Mouse (Mus musculus) neural tube, embryonic 11.5 days (tissue): ENCODE measurements around the gene Cdc37. TPM values are rescaled to one million over a fixed set of nuclear protein-coding genes. Genes with fewer than 3 reads are reported as not detected.
A peak's percentile ranks its signal among the peaks of the same experiment; 100 is the strongest.
"Not testable (repeated sequence)": the region's sequence is repeated elsewhere in the genome, so short reads cannot be mapped to it uniquely, and the experiment has no call there.

Experiments
- ATAC-seq: fragments of 200-750 bp; cut with Nextera tagmentation; 2 replicates; pipeline ENCODE4 v1.8.0; 2017; ENCODE audit warnings: moderate number of reproducible peaks, mild to moderate bottlenecking, moderate TSS enrichment, moderate library complexity; ENCODE audit not compliant: insufficient read depth, low FRiP score, low TSS enrichment
- DNase-seq: peaks from one replicate; pipeline ENCODE4 v3.0.0-alpha.2; 2015; ENCODE audit warnings: low spot score
- H3K27ac ChIP-seq: fragments of 300-500 bp; sonication (generic); 2 replicates; pipeline ENCODE4 v1.5.1; 2014; ENCODE audit warnings: low read depth, mild to moderate bottlenecking, low read length
- H3K27me3 ChIP-seq: fragments of 300-500 bp; sonication (generic); 2 replicates; pipeline ENCODE4 v1.6.1; 2014; ENCODE audit warnings: mild to moderate bottlenecking, low read length, mixed read lengths; ENCODE audit not compliant: control insufficient read depth, insufficient read depth
- H3K36me3 ChIP-seq: fragments of 300-500 bp; sonication (generic); 2 replicates; pipeline ENCODE4 v1.6.1; 2014; ENCODE audit warnings: mild to moderate bottlenecking, low read length, moderate library complexity, mixed read lengths; ENCODE audit not compliant: control insufficient read depth, insufficient read depth
- H3K4me1 ChIP-seq: fragments of 300-500 bp; sonication (generic); 2 replicates; pipeline ENCODE4 v1.6.1; 2014; ENCODE audit warnings: low read length, mixed read lengths; ENCODE audit not compliant: control insufficient read depth, insufficient read depth
- H3K4me2 ChIP-seq: fragments of 300-500 bp; sonication (generic); 2 replicates; pipeline ENCODE4 v1.6.1; 2014; ENCODE audit warnings: low read depth, mild to moderate bottlenecking, moderate library complexity
- H3K4me3 ChIP-seq: fragments of 300-500 bp; sonication (generic); 2 replicates; pipeline ENCODE4 v1.5.1; 2014; ENCODE audit warnings: low read depth, low read length
- H3K9ac ChIP-seq: fragments of 300-500 bp; sonication (generic); 2 replicates; pipeline ENCODE4 v1.6.1; 2014; ENCODE audit warnings: mild to moderate bottlenecking, low read length
- H3K9me3 ChIP-seq: fragments of 300-500 bp; sonication (generic); 2 replicates; pipeline ENCODE4 v1.6.1; 2016; ENCODE audit warnings: low read length; ENCODE audit not compliant: control insufficient read depth
- WGBS: fragments of 180-500 bp; shearing (Covaris S2); extraction: QIAGEN DNeasy Blood & Tissue Kit; methylation state at CpG from one replicate; pipeline ENCODE4 v1.1.7; 2014; 5-methylcytosine and 5-hydroxymethylcytosine counted together
- polyA plus RNA-seq: library from polyadenylated mRNA; unstranded; fragments of >200 nt; fragmentation: Nextera tagmentation; extraction: Ambion mirVana; gene quantifications from 2 replicates; pipeline ENCODE4 v1.2.1, GENCODE M21; 2014

The Cdc37 gene
- 319 and 341 TPM in 2 replicates for polyA plus RNA-seq

DNA sequence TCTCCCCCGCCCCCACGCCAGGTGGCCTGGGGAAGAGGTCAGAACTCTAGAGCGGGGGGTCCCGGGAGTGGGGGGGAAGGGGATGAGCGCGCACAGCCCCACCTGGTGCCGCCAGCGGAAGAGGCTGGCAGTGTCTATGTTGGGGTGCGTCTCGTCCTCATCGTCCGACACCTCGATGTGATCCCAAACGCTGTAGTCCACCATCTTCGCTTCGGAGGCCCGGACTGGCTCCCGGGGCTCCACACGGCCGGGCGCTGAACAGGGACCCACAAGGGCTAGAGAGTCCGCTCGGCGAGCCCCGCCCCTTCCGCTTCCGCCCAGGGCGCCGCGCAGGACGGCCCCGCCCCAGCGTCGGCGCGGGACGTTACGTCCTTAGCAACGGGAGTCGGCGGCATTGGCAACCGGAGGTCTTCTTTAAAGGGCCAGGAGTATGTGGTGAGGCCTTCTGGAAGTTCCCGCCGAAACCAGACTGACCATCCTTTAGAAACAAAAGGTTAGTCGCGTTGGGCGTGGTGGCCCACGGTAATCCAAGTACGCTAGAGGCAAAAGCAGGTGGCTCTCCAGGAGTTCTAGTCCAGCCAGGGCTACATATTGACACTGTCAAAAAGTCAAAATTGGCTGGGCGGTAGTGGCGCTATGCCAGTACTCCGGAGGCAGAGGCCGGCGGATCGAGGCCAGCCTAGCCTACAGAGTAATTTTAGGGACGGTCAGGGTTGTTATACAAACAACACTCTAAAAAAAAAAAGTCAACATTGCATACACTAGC, at the start of gene Cdc37:
Gene Cdc37, minus strand, starts transcription at position 329 of the 766 bp plus-strand sequence.
- peak within 1 kb of the TSS; percentile 71 for H3K4me3 ChIP-seq
- peaks cover 17% of the 10 kb centered on the region for H3K4me1 ChIP-seq
- WGBS = 5% methylated on average over 56 of the region's 56 CpGs
- peak within 1 kb of the TSS; percentile 87 for H3K4me2 ChIP-seq
- no peaks in the 10 kb centered on the region; the same call in 1 of the 2 replicates for H3K36me3 ChIP-seq
- peak; percentile 97 for DNase-seq
- H3K9me3 ChIP-seq = no peaks in the 10 kb centered on the region
- ATAC-seq = peak; percentile 97
- H3K27ac ChIP-seq = no peak within 1 kb of the TSS
- H3K9ac ChIP-seq = peak within 1 kb of the TSS; percentile 75
- no peaks in the 10 kb centered on the region for H3K27me3 ChIP-seq

DNA sequence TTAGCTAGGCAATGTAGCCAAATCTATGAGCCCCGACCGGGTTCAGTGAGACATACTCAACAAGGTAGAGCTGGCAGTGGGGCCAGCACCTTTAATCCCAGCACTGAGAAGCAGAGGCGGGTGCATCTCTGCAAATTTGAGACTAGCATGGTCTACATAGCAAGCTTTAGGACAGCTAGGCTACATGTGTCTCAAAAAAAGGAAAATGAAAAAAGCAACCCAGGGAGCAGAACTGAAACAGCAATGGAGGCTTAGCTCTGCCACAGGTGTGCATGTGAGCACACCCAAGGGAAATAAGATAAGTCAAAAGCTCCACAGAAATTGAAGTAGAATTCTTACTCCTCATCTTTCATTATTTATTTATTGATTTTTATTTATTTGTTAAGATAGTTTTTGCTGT, 49.2 kb upstream of the Cdc37 start:
- H3K27ac ChIP-seq = no peak overlapping the region
- H3K4me1 ChIP-seq = peaks cover 15% of the 10 kb centered on the region
- H3K36me3 ChIP-seq = no peaks in the 10 kb centered on the region
- no peak overlapping the region for H3K4me2 ChIP-seq
- H3K4me3 ChIP-seq = no peak overlapping the region
- no peaks in the 10 kb centered on the region for H3K9me3 ChIP-seq
- no peak overlapping the region for H3K9ac ChIP-seq
- no peaks in the 10 kb centered on the region for H3K27me3 ChIP-seq
- 82% methylated on average over 3 of the region's 3 CpGs for WGBS
- no peak for ATAC-seq
- no peak for DNase-seq

DNA sequence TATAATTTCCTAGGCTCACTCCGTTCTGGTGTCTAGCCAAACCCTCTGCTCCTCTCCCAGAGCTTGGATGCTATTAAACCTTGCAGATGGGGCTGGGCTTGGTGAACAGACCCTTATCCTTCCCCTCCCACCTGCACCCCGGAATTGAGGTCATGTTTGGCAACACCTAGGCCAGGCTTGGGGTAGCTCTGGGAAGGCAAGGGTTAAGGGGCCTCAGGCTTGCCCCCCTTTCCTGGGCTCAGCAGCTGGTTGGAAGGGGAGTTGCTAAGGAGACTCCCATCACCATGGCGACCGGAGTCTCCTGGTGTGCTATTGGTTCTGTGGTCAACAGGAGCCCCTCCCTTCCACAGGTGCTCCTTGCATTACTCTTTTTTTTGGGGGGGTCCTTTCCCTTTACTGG, 48.2 kb upstream of the Cdc37 start:
- H3K36me3 ChIP-seq = no peaks in the 10 kb centered on the region
- DNase-seq (peak; percentile 74), ATAC-seq (peak; percentile 58; the same call in 1 of the 2 replicates)
- H3K9me3 ChIP-seq = no peaks in the 10 kb centered on the region
- 22% methylated on average over 4 of the region's 4 CpGs for WGBS
- H3K27ac ChIP-seq = no peak overlapping the region
- peaks cover 15% of the 10 kb centered on the region for H3K4me1 ChIP-seq
- H3K4me3 ChIP-seq = peak overlapping the region; percentile 18; the same call in 1 of the 2 replicates
- H3K4me2 ChIP-seq = peak overlapping the region; percentile 47
- H3K9ac ChIP-seq = no peak overlapping the region
- no peaks in the 10 kb centered on the region for H3K27me3 ChIP-seq

DNA sequence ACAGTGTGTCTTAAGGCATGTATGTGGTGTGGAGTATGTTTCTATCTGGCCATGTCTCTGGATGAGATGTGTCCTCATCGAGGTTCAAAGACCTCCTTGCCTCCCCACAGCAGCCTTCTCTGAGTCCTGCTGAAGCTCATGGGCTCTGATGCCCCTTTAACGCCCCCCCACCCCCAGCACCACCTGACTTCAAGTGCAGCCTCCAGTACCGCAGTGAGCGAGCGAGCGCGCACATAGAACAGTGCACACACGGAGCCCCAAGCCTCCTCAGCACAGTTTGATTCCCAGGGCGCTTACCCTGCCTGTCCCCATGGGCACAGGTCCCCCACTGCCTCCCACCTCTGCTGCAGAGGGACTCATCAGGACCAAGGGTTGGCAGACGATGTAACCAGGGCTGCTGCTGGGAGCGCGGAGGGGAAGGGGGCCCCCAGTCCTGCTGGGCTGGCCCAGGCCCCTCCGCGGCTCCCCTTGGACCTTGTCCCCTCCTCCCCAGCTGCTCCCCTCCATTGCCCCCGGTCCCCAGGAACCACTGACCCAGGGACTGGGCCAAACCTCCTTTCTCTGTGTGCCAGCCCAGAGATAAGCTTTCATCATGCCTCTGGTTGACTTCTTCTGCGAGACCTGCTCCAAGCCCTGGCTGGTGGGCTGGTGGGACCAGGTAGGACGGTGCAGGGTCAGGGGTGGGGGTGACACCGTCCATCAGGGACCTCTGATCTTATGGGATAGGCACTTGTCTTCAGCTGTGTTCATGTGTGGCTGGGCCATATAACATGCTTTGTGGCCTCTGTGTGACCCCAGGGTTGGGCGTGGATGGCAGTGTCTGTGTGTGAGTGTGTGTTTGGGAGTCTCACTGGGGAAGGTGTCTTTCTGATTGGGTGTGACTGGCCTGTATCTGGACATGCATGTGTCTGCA, 47.0 kb upstream of the Cdc37 start:
- peak overlapping the region; percentile 47 for H3K4me2 ChIP-seq
- 0 out of 2 replicates have a peak overlapping the region, but pooled peaks have one; percentile 20 for H3K27ac ChIP-seq
- ATAC-seq (no peak), DNase-seq (peak; percentile 24)
- H3K36me3 ChIP-seq = no peaks in the 10 kb centered on the region
- no peaks in the 10 kb centered on the region for H3K27me3 ChIP-seq
- H3K9ac ChIP-seq = peak overlapping the region; percentile 48
- no peaks in the 10 kb centered on the region for H3K9me3 ChIP-seq
- peak overlapping the region; percentile 31 for H3K4me3 ChIP-seq
- H3K4me1 ChIP-seq = peaks cover 15% of the 10 kb centered on the region
- 32% methylated on average over 19 of the region's 19 CpGs for WGBS

DNA sequence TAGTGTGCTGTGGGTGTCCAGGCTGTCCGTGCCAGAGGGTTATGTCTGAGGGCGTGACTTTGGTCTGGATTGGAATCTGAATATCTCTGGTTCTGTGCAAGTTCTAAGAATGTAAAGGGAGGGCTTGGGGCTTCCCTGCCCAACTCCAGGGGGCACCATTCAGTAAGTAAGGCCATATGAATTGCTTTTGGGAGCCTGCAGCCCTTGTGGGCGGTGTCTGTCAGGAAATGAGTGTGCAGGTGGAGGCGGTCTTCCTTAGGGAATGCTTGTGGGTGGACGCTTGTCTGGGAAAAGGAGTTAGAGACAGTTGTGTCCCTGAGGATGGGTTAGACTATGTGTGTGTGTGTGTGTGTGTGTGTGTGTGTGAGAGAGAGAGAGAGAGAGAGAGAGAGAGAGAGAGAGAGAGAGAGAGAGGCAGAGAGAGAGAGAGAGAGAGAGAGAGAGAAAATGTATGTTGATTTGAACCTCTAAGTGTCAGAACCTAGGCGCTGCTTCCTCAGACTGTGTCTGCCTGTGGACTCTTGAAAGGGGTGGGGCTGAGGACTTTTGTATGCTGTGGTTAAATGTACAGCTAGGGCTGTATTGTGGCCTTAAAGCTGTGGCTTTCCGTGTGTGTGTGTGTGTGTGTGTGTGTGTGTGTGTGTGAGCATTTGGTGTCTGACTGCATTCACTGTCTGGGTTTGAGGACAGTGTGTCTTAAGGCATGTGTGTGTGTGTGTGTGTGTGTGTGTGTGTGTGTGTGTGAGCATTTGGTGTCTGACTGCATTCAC, 46.1 kb upstream of the Cdc37 start:
- not testable (repeated sequence) for H3K9me3 ChIP-seq, H3K36me3 ChIP-seq, ATAC-seq, H3K4me3 ChIP-seq, H3K9ac ChIP-seq, H3K27ac ChIP-seq, H3K4me2 ChIP-seq, DNase-seq, H3K27me3 ChIP-seq
- H3K4me1 ChIP-seq = peaks cover 15% of the 10 kb centered on the region
- 63% methylated on average over 7 of the region's 7 CpGs for WGBS

DNA sequence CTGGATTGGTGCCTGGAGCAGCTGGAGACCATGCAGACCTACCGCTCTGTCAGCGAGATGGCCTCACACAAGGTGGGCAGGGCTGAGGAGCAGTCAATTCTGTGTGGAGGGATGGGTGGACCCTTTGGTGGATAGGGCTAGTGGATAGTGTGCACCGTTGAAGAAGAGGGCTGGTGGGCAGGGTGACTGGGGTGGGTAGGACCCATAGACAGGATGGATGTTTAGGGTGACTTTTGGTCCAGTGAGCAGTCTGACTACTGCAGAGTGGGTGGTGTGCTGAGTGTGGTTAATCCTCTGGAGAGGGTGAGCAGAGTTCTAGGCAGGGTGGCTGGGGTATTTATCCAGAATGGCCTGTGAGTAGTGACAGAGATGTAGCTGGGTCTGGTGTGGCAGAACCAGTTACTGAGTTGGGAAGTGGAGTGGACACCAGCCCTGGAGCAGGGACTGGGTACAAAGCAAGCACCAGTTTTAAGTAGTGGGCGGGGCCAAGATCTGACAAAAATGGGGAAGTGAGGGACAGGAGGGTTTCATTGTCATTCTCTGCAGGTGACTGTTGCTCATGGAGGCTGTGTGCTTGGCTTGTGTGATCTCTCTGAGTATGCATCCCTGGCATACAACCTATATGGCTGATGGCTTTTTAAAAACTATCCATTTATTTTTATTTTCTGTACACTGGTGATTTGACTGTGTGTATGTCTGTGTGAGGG, 45.2 kb upstream of the Cdc37 start:
- Histone ChIP-seq H3K9me3 (no peaks in the 10 kb centered on the region), H3K4me1 (peaks cover 15% of the 10 kb centered on the region), H3K27me3 (no peaks in the 10 kb centered on the region), H3K4me2 (no peak overlapping the region), H3K4me3 (no peak overlapping the region), H3K9ac (no peak overlapping the region), H3K27ac (no peak overlapping the region), H3K36me3 (no peaks in the 10 kb centered on the region)
- 86% methylated on average over 4 of the region's 4 CpGs for WGBS
- no peak for ATAC-seq
- no peak for DNase-seq

DNA sequence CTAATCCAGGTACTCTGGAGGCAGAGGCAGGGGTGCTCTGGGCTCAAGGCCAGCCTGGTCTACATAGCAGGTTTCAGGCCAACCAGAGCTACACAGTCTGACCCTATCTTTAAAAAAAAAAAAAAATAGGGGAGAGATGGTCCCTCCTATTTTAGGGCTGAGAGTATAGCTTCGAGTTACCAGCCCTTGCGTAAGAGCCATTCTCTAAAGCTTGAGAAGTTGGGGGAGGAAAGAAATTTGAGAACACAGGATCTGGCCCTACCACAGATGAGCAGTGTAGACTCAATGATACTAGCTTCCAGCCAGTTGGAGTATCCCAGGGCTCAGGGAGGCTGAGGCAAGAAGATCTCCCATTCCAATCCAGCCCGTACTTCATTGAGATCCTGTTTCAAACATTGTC, 44.0 kb upstream of the Cdc37 start:
- Histone ChIP-seq H3K4me1 (peaks cover 15% of the 10 kb centered on the region), H3K9me3 (no peaks in the 10 kb centered on the region)
- 86% methylated on average over 3 of the region's 3 CpGs for WGBS

DNA sequence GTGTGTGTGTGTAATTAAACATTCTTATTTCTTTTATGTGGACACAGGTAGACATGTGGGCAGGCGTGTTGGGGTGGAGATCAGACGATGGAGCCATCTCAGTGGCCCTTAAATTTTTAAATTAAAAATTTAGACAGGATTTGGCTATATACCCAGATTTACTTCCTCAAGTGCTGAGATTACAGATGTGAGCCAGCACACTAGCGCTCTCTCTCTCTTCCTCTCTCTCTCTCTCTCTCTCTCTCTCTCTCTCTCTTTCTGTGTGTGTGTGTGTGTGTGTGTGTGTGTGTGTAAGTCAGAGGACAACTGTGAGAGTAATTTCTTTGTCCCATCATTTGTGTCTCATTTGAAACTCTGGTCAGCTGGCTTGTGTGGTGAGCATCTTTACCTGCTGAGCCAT, 40.9 kb upstream of the Cdc37 start:
- ATAC-seq (no peak), DNase-seq (no peak)
- no peak overlapping the region for H3K27ac ChIP-seq
- H3K4me2 ChIP-seq = no peak overlapping the region
- no peaks in the 10 kb centered on the region for H3K27me3 ChIP-seq
- no peaks in the 10 kb centered on the region for H3K9me3 ChIP-seq
- H3K9ac ChIP-seq = no peak overlapping the region
- 67% methylated on average over 3 of the region's 3 CpGs for WGBS
- H3K4me1 ChIP-seq = no peaks in the 10 kb centered on the region
- no peak overlapping the region for H3K4me3 ChIP-seq
- no peaks in the 10 kb centered on the region for H3K36me3 ChIP-seq

More for the DNA sequence above, 44.0 kb upstream of the Cdc37 start:
- Histone ChIP-seq H3K36me3 (no peaks in the 10 kb centered on the region), H3K4me3 (no peak overlapping the region), H3K27ac (no peak overlapping the region), H3K4me2 (no peak overlapping the region), H3K9ac (no peak overlapping the region), H3K27me3 (no peaks in the 10 kb centered on the region)
- no peak for ATAC-seq
- DNase-seq = no peak
